Mouse (Mus musculus): ENCODE measurements around the gene Zfp442.
A peak's percentile ranks its signal among the peaks of the same experiment; 100 is the strongest.
"Not testable (repeated sequence)": the region's sequence is repeated elsewhere in the genome, so short reads cannot be mapped to it uniquely, and the experiment has no call there.

Zfp442 gene

DNA sequence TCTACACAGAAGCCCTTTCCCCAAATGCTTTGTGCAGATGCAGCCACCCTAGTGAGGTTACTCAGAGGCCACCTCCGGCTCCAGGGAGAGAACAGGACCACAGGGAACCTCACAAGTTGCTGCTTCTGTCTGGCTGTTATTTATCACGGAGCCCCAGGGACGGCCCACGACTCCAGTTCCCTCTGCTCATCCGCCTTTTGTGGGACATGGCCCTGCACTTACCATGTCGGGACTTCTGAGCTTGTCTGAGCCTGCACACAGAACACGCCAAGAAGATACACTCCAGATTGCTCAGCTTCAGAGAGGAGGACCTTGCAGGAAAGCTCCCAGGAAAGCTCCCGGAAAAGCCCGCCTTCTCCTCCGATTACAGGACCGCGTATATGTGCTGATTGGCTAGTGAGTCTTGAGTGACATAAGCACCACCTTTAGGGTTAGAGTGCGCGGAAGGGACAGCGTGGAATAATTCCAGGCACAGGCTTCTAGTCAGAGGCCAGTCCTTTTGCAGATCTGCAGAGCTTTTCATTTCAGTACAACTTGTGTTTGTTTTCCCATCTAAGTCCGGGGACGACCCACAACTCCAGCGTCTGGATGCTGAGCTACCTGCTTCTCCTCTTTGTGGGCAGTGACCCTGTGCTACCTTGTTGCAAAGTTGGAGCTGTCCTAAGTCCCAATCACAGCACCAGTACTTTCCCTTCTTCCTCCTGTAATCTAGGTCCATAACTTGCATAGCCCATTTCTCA lies at the start of gene Zfp442:
Gene Zfp442, minus strand, starts transcription at position 307 of the 740 bp plus-strand sequence.
- DNase-seq (ENCODE audit: low read depth, low spot score) = peak; percentile 69

DNA sequence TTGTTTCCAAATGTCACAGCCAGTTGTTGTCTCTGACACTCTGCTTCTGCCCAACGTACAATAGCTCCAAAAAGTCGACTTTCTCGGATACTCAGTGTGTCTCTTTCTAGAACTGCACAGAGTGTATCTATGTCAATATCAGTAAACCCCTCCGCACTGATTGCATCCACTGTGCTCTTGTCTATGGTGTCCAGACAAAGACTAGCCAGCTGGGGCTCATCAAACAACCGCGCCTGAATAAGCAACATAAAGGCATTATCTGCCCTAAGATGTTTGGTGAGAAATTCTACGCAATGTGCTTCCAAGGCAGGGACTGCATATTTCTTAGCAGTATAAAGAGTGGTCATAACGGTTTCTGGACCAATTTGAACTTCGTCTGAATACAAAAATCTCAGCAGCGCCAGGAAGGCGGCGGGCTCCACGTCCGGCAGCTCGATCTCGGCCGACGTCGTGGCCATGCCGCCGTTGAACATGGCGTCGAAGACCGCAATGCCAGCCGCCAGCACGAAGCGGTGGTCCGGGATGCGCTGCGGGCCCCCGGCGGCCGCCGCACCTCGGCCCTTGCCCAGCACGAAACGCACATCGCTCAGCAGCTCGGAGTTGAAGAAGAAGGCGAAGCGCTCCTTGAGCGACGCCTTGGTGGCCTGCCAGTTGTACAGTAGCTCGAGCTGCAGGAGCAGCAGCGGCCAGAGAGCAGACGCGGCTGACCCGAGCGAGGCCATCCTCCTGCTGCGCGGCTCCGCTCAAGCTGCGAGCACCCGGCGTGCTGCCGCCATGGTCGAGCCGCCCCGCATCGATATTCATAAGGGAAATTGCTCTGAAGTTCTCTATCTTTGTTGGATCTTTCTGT lies 49.1 kb upstream of the Zfp442 start:
- not testable (repeated sequence) for DNase-seq (ENCODE audit: low read depth, low spot score)

DNA sequence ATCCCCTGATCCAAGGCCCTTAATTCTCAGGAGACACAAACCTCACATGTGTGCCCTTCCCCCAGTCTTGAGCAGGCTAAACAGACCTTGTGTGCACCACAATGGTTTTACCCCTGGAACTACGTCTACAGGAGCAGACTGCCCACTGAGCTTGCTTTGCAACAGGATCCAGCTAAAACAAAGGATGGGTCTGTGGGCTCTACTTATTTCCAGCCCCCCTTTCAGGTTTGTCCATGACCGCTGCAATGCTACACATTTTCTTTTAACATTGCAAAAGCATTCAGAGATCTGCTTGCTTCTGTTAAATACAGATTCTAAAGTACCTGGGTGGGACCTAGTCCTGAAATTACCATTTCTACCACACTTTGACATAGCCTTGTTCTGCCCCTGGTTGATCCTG lies 41.7 kb upstream of the Zfp442 start:
- DNase-seq (ENCODE audit: low read depth, low spot score) = no peak

DNA sequence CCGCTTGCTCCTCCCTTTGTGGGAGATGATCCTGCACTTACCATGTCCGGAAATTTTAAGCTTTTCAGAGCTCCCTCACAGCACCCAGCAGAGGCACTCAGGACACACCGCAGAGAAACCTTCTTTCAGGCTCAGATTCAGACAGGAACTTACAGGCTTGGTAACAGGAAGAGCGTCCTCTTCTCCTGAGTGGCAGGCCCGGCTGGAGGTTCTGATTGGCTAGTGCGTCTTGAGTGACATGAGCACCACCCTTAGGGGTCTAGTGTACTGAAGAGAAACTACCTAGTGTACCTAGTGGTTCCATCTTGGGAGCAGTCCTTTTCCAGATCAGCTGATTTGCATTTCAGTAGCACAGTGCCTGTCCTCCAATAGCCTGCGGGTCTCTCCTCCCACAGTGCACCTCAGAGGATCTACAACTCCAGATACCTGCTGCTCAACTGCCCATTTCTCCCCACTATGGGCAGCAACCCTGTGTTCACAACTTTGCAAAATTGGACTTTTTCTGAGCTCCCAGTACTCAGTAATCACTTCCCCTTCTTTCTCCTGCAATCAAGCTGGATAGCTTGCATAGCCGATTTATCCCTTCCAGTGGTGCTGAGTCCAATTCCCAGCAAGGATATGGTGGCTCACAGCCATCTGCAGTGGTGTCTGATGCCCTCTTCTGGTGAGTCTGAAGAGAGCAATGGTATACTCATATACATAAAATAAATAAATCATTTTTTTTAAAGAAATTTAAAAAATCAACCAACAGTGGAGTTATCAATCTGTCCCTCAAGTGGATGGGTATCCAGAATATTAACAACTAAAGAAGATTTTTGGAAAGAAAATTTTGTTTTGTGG lies 33.9 kb upstream of the Zfp442 start, which contains the start of gene Zfp345:
Gene Zfp345, minus strand, starts transcription at position 153 of the 840 bp plus-strand sequence.
- not testable (repeated sequence) for DNase-seq (ENCODE audit: low read depth, low spot score)

DNA sequence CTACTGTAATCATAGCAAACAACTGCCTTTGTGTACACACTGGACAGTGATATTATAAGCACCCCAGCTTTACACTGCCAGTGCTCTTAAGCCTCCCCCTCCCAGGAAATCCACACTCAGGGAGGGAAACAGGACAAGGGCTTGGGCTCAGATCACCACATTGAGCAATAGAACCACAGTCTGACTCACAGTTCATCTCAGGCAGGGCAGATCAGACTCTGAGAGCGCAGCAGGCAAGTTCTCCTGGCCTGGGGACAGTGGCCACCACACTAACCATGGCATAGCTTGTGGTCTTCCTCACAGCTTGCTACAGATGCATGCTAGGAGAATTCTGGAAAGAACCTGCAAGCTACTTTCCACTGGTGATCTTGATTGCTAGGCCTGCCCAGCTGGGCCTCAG lies 12.2 kb downstream of the Zfp442 start:
- not testable (repeated sequence) for DNase-seq (ENCODE audit: low read depth, low spot score)

DNA sequence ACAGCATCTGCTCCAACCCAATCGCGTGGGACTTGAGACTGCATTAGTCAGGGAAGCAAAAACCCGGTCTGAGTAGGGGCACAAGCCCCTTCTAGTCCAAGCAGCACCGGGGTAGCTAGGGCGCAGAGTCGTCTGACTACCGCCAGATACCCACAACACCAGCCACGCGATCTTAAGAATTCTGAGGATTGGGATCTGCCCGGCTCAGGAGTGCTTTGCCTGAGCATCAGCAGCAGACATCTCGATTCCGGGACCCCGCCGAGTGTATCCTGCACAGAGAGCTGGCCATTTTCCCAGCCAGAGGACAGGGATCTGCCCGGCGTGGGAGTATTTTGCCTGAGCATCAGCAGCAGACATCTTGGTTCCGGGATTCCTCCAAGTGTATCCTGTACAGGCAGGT lies 39.1 kb downstream of the Zfp442 start:
- DNase-seq (ENCODE audit: low read depth, low spot score) = not testable (repeated sequence)

DNA sequence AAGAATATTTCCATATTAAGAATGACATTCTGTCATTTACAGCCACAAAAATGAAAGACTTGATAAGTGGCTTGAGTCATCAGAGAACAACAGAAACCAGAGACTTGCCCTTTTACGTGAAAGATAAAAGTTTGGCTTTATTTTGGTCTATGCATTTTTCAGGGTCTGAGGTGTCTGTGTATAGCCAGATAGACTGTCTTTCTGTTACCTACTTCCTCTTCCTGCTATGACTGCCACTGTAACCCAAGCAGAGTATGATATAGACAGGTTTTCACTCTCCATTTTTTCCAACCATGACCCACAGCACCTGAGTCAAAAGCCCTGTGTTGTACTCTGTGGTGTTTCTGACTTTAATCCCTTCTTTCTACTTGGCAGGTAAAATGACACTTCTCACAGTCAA lies 61.1 kb downstream of the Zfp442 start:
- no peak for DNase-seq (ENCODE audit: low read depth, low spot score)

DNA sequence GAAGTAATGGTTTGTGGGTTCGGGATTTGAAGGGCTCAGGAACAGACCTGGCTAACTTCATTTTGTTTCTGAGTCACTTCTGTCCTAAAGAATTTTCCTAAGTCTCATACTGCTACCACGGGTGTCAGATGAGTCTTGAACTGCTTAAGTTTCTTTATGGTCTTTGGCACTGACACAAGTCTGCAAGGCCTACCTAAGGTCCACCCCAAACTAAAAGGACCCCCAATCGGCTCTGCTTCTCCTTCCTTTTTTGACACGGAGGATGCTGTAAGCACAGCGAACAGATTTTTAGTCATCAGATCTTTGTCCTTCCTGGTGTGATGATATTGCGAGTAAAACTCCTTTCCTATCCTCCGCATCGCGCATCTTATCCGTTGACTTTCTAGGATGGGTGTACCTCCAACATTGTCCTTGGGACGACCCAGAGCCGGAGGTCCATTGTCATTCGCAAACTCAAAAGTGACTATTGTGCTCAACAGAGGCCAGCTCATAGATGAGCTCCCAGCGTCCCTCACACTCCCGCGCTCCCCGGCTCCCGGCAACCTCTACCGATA lies 65.7 kb downstream of the Zfp442 start:
- not testable (repeated sequence) for DNase-seq (ENCODE audit: low read depth, low spot score)

DNA sequence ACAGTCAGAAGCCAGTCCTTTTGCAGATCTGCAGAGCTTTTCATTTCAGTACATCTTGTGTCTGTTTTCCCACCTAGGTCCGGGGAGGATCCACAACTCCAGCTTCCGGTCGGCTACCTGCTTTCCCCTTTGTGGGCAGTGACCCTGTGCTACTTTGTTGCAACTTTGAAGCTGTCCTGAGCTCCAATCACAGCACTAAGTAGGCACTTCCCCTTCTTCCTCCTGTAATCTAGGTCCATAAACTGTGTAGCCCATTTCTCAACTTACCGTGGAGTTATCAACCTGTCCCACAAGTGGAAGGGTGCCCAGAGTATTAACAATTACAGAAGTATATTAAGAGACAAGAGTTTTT lies 88.4 kb downstream of the Zfp442 start:
- DNase-seq (ENCODE audit: low read depth, low spot score) = no peak

DNA sequence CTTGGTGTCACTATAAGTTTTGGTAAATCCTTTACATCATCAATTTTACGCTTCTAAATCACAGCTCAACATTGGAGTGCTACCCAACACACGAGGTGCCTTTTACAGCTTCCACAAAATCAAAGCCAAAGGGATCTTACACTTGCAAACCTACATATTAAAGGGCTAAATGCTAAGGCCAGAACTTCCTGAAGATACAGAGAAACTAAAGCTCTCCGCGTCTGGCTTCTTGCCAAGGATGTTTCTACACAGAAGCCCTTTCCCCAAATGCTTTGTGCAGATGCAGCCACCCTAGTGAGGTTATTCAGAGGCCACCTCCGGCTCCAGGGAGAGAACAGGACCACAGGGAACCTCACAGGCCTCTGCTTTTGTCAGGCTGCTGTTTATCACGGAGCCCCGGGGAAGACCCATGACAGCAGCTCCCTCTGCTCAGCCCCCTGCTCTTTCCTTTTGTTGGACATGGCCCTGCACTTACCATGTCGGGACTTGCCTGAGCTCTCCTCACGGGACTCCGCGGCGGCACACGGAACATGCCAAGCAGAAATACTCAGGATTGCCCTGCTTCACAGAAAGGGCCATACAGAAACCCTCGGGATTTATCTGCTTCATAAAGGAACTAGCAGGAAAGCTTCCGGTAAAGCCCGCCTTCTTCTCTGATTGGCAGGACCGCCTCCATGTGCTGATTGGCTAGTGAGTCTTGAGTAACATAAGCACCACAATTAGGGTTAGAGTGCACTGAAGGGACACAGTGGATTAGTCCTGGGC lies 89.0 kb downstream of the Zfp442 start, which contains the start of gene 3300002I08Rik:
Gene 3300002I08Rik, minus strand, starts transcription at position 653 of the 765 bp plus-strand sequence.
- DNase-seq (ENCODE audit: low read depth, low spot score) = peak; percentile 84
